Comparison of ENCODE assay signal across 27 mouse cellular contexts in the genomic region with DNA sequence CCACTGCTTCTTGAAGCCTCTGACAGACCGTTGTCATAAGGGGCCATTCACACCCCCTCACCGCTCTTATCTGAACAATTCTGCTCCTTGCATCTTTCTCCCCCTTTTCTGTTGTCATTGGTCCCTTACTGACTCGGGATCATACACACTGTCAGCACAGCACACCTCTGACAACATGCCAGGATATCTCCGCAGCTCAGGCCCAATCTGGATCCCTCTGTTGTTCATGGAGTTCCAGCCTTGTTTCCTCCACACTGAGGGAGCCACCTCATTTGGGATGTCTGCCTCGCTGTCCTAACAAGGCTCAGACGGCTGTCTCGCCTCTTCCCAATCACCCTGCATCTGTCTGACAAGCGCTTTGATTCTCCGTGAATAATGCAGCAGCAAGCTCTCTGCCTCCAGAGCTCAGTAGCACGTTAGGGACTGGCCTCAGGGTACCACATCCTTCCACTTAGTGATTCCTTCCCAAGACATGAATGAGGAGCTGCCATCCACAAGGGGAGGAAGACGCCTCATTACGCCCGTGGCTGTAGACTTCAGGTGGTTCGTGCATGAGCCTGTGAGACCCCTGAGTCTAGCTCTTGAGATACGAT. TPM values are rescaled to one million over a fixed set of nuclear protein-coding genes. Genes with fewer than 3 reads are reported as not detected.
A peak's percentile ranks its signal among the peaks of the same experiment; 100 is the strongest.
DNase-seq lines count a peak whose midpoint lies in the region; ATAC-seq lines count a peak whose summit lies in the region.
"Had no signal": no experiment of that assay in that cellular context is flagged by ENCODE, and none has a peak within 500 bp of the region (broad histone marks: within the 10 kb centered on the region; RNA-seq: fewer than 3 reads in every experiment).

No protein-coding gene starts in this region.

- H3K27ac ChIP-seq in midbrain, embryonic 10.5 days (replicated peaks), result 0 out of 2 replicates have a peak overlapping the region, but pooled peaks have one; percentile 17
- no peak overlapping the region for H3K27ac ChIP-seq in midbrain, embryonic 11.5 days (ENCODE audit: low read depth, low read length)
- H3K27ac ChIP-seq in midbrain, embryonic 15.5 days, result peak overlapping the region; percentile 46; the same call in 1 of the 2 replicates
- H3K27ac ChIP-seq: embryonic facial prominence, embryonic 15.5 days; forebrain, embryonic 15.5 days; heart, adult 2 months; heart, embryonic 13.5 days had no signal

- no peaks in the 10 kb centered on the region for H3K36me3 ChIP-seq in midbrain, embryonic 10.5 days
- no peaks in the 10 kb centered on the region for H3K36me3 ChIP-seq in midbrain, embryonic 11.5 days (ENCODE audit: control insufficient read depth, insufficient read depth, low read length)
- no peaks in the 10 kb centered on the region for H3K36me3 ChIP-seq in midbrain, embryonic 15.5 days (replicated peaks)
- H3K36me3 ChIP-seq: embryonic facial prominence, embryonic 15.5 days; forebrain, embryonic 15.5 days; G1E; heart, embryonic 13.5 days had no signal

- H3K27me3 ChIP-seq in midbrain, embryonic 10.5 days (ENCODE audit: low read depth, poor library complexity, severe bottlenecking), result no peaks in the 10 kb centered on the region
- no peaks in the 10 kb centered on the region for H3K27me3 ChIP-seq in midbrain, embryonic 11.5 days (ENCODE audit: control insufficient read depth, insufficient read depth, low read length)
- no peaks in the 10 kb centered on the region for H3K27me3 ChIP-seq in midbrain, embryonic 15.5 days (replicated peaks)
- H3K27me3 ChIP-seq: embryonic facial prominence, embryonic 15.5 days; forebrain, embryonic 15.5 days had no signal

- 78% methylated on average over 15 of the region's 15 CpGs for WGBS in midbrain, embryonic 10.5 days
- 73% methylated on average over 15 of the region's 15 CpGs for WGBS in midbrain, embryonic 11.5 days
- WGBS in midbrain, embryonic 15.5 days, result 51% methylated on average over 15 of the region's 15 CpGs

- H3K4me3 ChIP-seq in midbrain, embryonic 10.5 days, result no peak overlapping the region
- no peak overlapping the region for H3K4me3 ChIP-seq in midbrain, embryonic 11.5 days (ENCODE audit: low read depth, low read length)
- H3K4me3 ChIP-seq in midbrain, embryonic 15.5 days, result no peak overlapping the region
- H3K4me3 ChIP-seq: embryonic facial prominence, embryonic 15.5 days; forebrain, embryonic 15.5 days; heart, adult 2 months; heart, embryonic 13.5 days had no signal

- peak; percentile 34 for DNase-seq in heart, adult 11 months
- DNase-seq in heart, adult 9 months (ENCODE audit: low spot score in 2 of 2), result no peak
- no peak for DNase-seq in midbrain, embryonic 10.5 days (ENCODE audit: low spot score)
- no peak for DNase-seq in midbrain, embryonic 11.5 days (ENCODE audit: low spot score, missing footprints)
- DNase-seq in retina, postnatal 1 day, result peak; percentile 71
- no peak for DNase-seq in layer of hippocampus, postnatal 14 days (ENCODE audit: low spot score in 2 of 2)
- no peak for DNase-seq in spleen, postnatal 14 days (ENCODE audit: low spot score in 2 of 2)
- DNase-seq: adrenal gland, adult 8-10 months; adrenal gland, postnatal 36 days; B cell, adult 2 months; cerebellum, adult 11 months; cerebellum, adult 8-10 months; cerebellum, postnatal 14 days; embryo, embryonic 11 days; gastrocnemius, postnatal 36 days; heart, adult 2 months; heart, postnatal 36 days had no signal

- no peaks in the 10 kb centered on the region for H3K9me3 ChIP-seq in midbrain, embryonic 10.5 days (replicated peaks)
- H3K9me3 ChIP-seq in midbrain, embryonic 11.5 days (ENCODE audit: control insufficient read depth, low read length), result no peaks in the 10 kb centered on the region
- H3K9me3 ChIP-seq in midbrain, embryonic 15.5 days, result no peaks in the 10 kb centered on the region
- H3K9me3 ChIP-seq: embryonic facial prominence, embryonic 15.5 days; forebrain, embryonic 15.5 days; heart, embryonic 13.5 days had no signal

- 0 out of 2 replicates have a peak, but pooled peaks cover 6% of the 10 kb centered on the region for H3K4me1 ChIP-seq in midbrain, embryonic 10.5 days
- no peaks in the 10 kb centered on the region for H3K4me1 ChIP-seq in midbrain, embryonic 11.5 days (ENCODE audit: control insufficient read depth, insufficient read depth, low read length)
- H3K4me1 ChIP-seq in midbrain, embryonic 15.5 days, result peaks cover 9% of the 10 kb centered on the region
- H3K4me1 ChIP-seq: embryonic facial prominence, embryonic 15.5 days; forebrain, embryonic 15.5 days; heart, embryonic 13.5 days had no signal

- H3K9ac ChIP-seq in midbrain, embryonic 11.5 days (ENCODE audit: low read length), result no peak overlapping the region
- H3K9ac ChIP-seq in midbrain, embryonic 15.5 days, result no peak overlapping the region
- H3K9ac ChIP-seq: embryonic facial prominence, embryonic 15.5 days; forebrain, embryonic 15.5 days; heart, embryonic 13.5 days had no signal

- ATAC-seq in midbrain, embryonic 11.5 days (ENCODE audit: low FRiP score), result no peak
- peak; percentile 87 for ATAC-seq in midbrain, embryonic 15.5 days (replicated peaks)
- ATAC-seq: CD4-positive, CD25-positive, alpha-beta regulatory T cell, adult 4 months; forebrain, embryonic 15.5 days had no signal

- no peak overlapping the region for H3K4me2 ChIP-seq in midbrain, embryonic 11.5 days
- no peak overlapping the region for H3K4me2 ChIP-seq in midbrain, embryonic 15.5 days
- H3K4me2 ChIP-seq: embryonic facial prominence, embryonic 15.5 days; forebrain, embryonic 15.5 days; heart, embryonic 13.5 days had no signal

RNA-seq across cellular contexts. Expression of a gene that starts 40.7 kb away (rescaled TPM):
- 0.07 and 0.19 TPM in 2 replicates for polyA plus RNA-seq in midbrain, embryonic 10.5 days (2016; fragmentation: Nextera tagmentation; extraction: Ambion mirVana)
- 0.14 and 0.20 TPM in 2 replicates for polyA plus RNA-seq in midbrain, embryonic 11.5 days (2014; fragmentation: Nextera tagmentation; extraction: Ambion mirVana)
- 0.41 and 0.65 TPM in 2 replicates for polyA plus RNA-seq in midbrain, embryonic 15.5 days (2015; fragmentation: Nextera tagmentation; extraction: Ambion mirVana)
- under 1 TPM; 0.29 to 0.55 TPM for total RNA-seq in layer of hippocampus, postnatal 14 days (2021)
- total RNA-seq: common myeloid progenitor, adult 5-6 weeks; G1E; gastrocnemius, adult 8-10 months; gastrocnemius, postnatal 36 days had no signal
- polyA plus RNA-seq: CD4-positive, CD25-positive, alpha-beta regulatory T cell, adult 4 months; embryonic facial prominence, embryonic 11.5 days; forebrain, embryonic 11.5 days; G1E had no signal

RNA-seq across cellular contexts. Expression of a gene that starts 59.1 kb away (rescaled TPM):
- polyA plus RNA-seq in midbrain, embryonic 10.5 days (2016; fragmentation: Nextera tagmentation; extraction: Ambion mirVana), result 21.7 and 22.9 TPM in 2 replicates
- 11.8 and 13.2 TPM in 2 replicates for polyA plus RNA-seq in midbrain, embryonic 11.5 days (2014; fragmentation: Nextera tagmentation; extraction: Ambion mirVana)
- 5.1 and 5.7 TPM in 2 replicates for polyA plus RNA-seq in midbrain, embryonic 15.5 days (2015; fragmentation: Nextera tagmentation; extraction: Ambion mirVana)
- 1 to 10 TPM; 1.7 to 1.9 TPM for total RNA-seq in layer of hippocampus, postnatal 14 days (2021)

RNA-seq across cellular contexts. Expression of a gene that starts 59.1 kb away (rescaled TPM):
- polyA plus RNA-seq in midbrain, embryonic 10.5 days (2016; fragmentation: Nextera tagmentation; extraction: Ambion mirVana), result 0.06 and 0.09 TPM in 2 replicates
- 0.05 and 0.07 TPM in 2 replicates for polyA plus RNA-seq in midbrain, embryonic 11.5 days (2014; fragmentation: Nextera tagmentation; extraction: Ambion mirVana)
- polyA plus RNA-seq in midbrain, embryonic 15.5 days (2015; fragmentation: Nextera tagmentation; extraction: Ambion mirVana), result 1.5 and 1.8 TPM in 2 replicates
- 1 to 10 TPM; 1.5 to 4.8 TPM for total RNA-seq in layer of hippocampus, postnatal 14 days (2021)
- total RNA-seq: adrenal gland, adult 8-10 months; adrenal gland, postnatal 36 days; common myeloid progenitor, adult 5-6 weeks; gastrocnemius, adult 8-10 months; gastrocnemius, postnatal 36 days; heart, adult 2 months; heart, postnatal 36 days had no signal
- polyA plus RNA-seq: embryonic facial prominence, embryonic 11.5 days; G1E had no signal

Comparison
In these comparisons a context has a peak if more than half of its experiments do, and no peak if none do; other contexts are left out.
1. DNase-seq: peak in heart, adult 11 months (single experiment) and retina, postnatal 1 day (single experiment); none in heart, adult 9 months (0 of 2), midbrain, embryonic 10.5 days (single experiment), midbrain, embryonic 11.5 days (single experiment), layer of hippocampus, postnatal 14 days (0 of 2) and spleen, postnatal 14 days (0 of 2).